In genomic region chr17:84215264-84215960, GRCm38 (mm10) we compare ENCODE assay signal across 13 mouse cellular contexts. TPM values are rescaled to one million over a fixed set of nuclear protein-coding genes. Genes with fewer than 3 reads are reported as not detected.
DNase-seq lines count a peak whose midpoint lies in the region; ATAC-seq and TF ChIP-seq lines count a peak whose summit lies in the region.
"Had no signal": no experiment of that assay in that cellular context is flagged by ENCODE, and none has a peak within 500 bp of the region (broad histone marks: within the 10 kb centered on the region; RNA-seq: fewer than 3 reads in every experiment).

No protein-coding gene starts in this region.

- no peaks in the 10 kb centered on the region for H3K27me3 ChIP-seq in kidney, postnatal 0 days (ENCODE audit: insufficient read depth, low read length)
- no peaks in the 10 kb centered on the region for H3K27me3 ChIP-seq in intestine, embryonic 16.5 days (replicated peaks; ENCODE audit: control insufficient read depth, insufficient read depth, low read length)
- H3K27me3 ChIP-seq: forebrain, embryonic 13.5 days; midbrain, embryonic 13.5 days had no signal

- H3K9me3 ChIP-seq in kidney, postnatal 0 days (replicated peaks; ENCODE audit: low read length) = no peaks in the 10 kb centered on the region
- no peaks in the 10 kb centered on the region for H3K9me3 ChIP-seq in intestine, embryonic 16.5 days (ENCODE audit: control insufficient read depth, low read length)
- H3K9me3 ChIP-seq: forebrain, embryonic 13.5 days; midbrain, embryonic 13.5 days had no signal

- H3K9ac ChIP-seq in kidney, postnatal 0 days (ENCODE audit: low read depth, low read length) = no peak overlapping the region
- no peak overlapping the region for H3K9ac ChIP-seq in intestine, embryonic 16.5 days (ENCODE audit: low read depth, low read length)
- H3K9ac ChIP-seq: forebrain, embryonic 13.5 days; midbrain, embryonic 13.5 days had no signal

- H3K27ac ChIP-seq in kidney, postnatal 0 days = peak overlapping the region; percentile 37; the same call in 1 of the 2 replicates
- H3K27ac ChIP-seq in intestine, embryonic 16.5 days (ENCODE audit: low read length) = no peak overlapping the region
- H3K27ac ChIP-seq: forebrain, embryonic 13.5 days; midbrain, embryonic 13.5 days; stomach, postnatal 0 days had no signal

- peak; percentile 68 for DNase-seq in adrenal gland, adult 2 months
- no peak for DNase-seq in adrenal gland, postnatal 25 days
- DNase-seq in kidney, postnatal 0 days (ENCODE audit: low spot score) = peak; percentile 89
- DNase-seq in kidney, postnatal 36 days = no peak
- DNase-seq in 3134 (ENCODE audit: extremely low read depth, insufficient read length, low spot score) = peak; percentile 75
- no peak for DNase-seq in right cerebral cortex, postnatal 4 days
- DNase-seq: B cell, adult 2 months; gastrocnemius, postnatal 14 days had no signal

- H3K4me3 ChIP-seq in kidney, postnatal 0 days (replicated peaks; ENCODE audit: low read depth, low read length) = no peak overlapping the region
- no peak overlapping the region for H3K4me3 ChIP-seq in intestine, embryonic 16.5 days (ENCODE audit: low read length)
- H3K4me3 ChIP-seq: forebrain, embryonic 13.5 days; midbrain, embryonic 13.5 days had no signal

- H3K4me1 ChIP-seq in kidney, postnatal 0 days (replicated peaks; ENCODE audit: insufficient read depth, low read length) = 0 out of 2 replicates have a peak, but pooled peaks cover 7% of the 10 kb centered on the region
- no peaks in the 10 kb centered on the region for H3K4me1 ChIP-seq in intestine, embryonic 16.5 days (ENCODE audit: control insufficient read depth, insufficient read depth, low read length)
- H3K4me1 ChIP-seq: forebrain, embryonic 13.5 days; midbrain, embryonic 13.5 days had no signal

- ATAC-seq in kidney, postnatal 0 days (replicated peaks; ENCODE audit: low FRiP score, low read depth) = no peak
- ATAC-seq in common myeloid progenitor, adult 5-6 weeks (replicated peaks; ENCODE audit: low read depth, poor library complexity, severe bottlenecking) = 0 out of 2 replicates have a peak, but pooled peaks have one; percentile 39
- no peak for ATAC-seq in intestine, embryonic 16.5 days
- ATAC-seq: forebrain, embryonic 13.5 days; midbrain, embryonic 13.5 days had no signal

- TF ChIP-seq CTCF in kidney, postnatal 0 days (IDR thresholded peaks at IDR 0.05; ENCODE audit: low read depth) = no peak

- 47% methylated on average over 6 of the region's 6 CpGs for WGBS in kidney, postnatal 0 days
- WGBS in intestine, embryonic 16.5 days = 71% methylated on average over 6 of the region's 6 CpGs

- no peak overlapping the region for H3K4me2 ChIP-seq in kidney, postnatal 0 days (ENCODE audit: low read length)
- no peak overlapping the region for H3K4me2 ChIP-seq in intestine, embryonic 16.5 days (ENCODE audit: low read depth, low read length)
- H3K4me2 ChIP-seq: forebrain, embryonic 13.5 days; midbrain, embryonic 13.5 days had no signal

- 0 out of 2 replicates have a peak, but pooled peaks cover 1% of the 10 kb centered on the region for H3K36me3 ChIP-seq in kidney, postnatal 0 days (ENCODE audit: insufficient read depth, low read length)
- H3K36me3 ChIP-seq in intestine, embryonic 16.5 days (ENCODE audit: control insufficient read depth, insufficient read depth, low read length) = peaks cover 6% of the 10 kb centered on the region

RNA-seq across cellular contexts. Expression of gene Zfp36l2, which starts 27.7 kb away (rescaled TPM):
- 10 to 100 TPM; 53.6 to 87.6 TPM for total RNA-seq in adrenal gland, adult 2 months (2021)
- 159 and 170 TPM in 2 replicates for polyA plus RNA-seq in adrenal gland, adult 2 months (2012; rRNA removed)
- total RNA-seq in adrenal gland, postnatal 25 days (2021) = 52.0 and 56.5 TPM in 2 replicates
- polyA plus RNA-seq in kidney, postnatal 0 days (2015; fragmentation: Nextera tagmentation; extraction: Ambion mirVana) = 18.7 and 21.3 TPM in 2 replicates
- 197 and 277 TPM in 2 replicates for total RNA-seq in common myeloid progenitor, adult 5-6 weeks (2017)
- 14.4 and 16.2 TPM in 2 replicates for polyA plus RNA-seq in intestine, embryonic 16.5 days (2015; fragmentation: Nextera tagmentation; extraction: Ambion mirVana)

Comparison
In these comparisons a context has a peak if more than half of its experiments do, and no peak if none do; other contexts are left out.
1. DNase-seq: peak in adrenal gland, adult 2 months (single experiment), kidney, postnatal 0 days (single experiment) and 3134 (single experiment); none in adrenal gland, postnatal 25 days (single experiment), kidney, postnatal 36 days (0 of 2) and right cerebral cortex, postnatal 4 days (single experiment).